Mouse (Mus musculus): ENCODE results near the gene Rassf4. TPM values are rescaled to one million over a fixed set of nuclear protein-coding genes. Genes with fewer than 3 reads are reported as not detected.

Gene Rassf4
- polyA plus RNA-seq, 1 experiment from 2014 or later: 14.4 TPM

GRCm38 (mm10) chr6:116651437-116652118 is 22.2 kb downstream of the Rassf4 start:
- Histone ChIP-seq H3K27ac (no peak overlapping the region), H3K4me2 (peak overlapping the region; percentile 7; the same call in 1 of the 2 replicates), H3K9me3 (no peaks in the 10 kb centered on the region), H3K27me3 (0 out of 2 replicates have a peak, but pooled peaks cover 3% of the 10 kb centered on the region), H3K4me1 (peaks cover 11% of the 10 kb centered on the region), H3K9ac (0 out of 2 replicates have a peak overlapping the region, but pooled peaks have one; percentile 46), H3K36me3 (no peaks in the 10 kb centered on the region), H3K4me3 (no peak overlapping the region)
- ATAC-seq (ENCODE audit: insufficient number of reproducible peaks, insufficient read depth, low FRiP score, low TSS enrichment, low read depth): no peak
- WGBS: 73% methylated on average over 20 of the region's 20 CpGs

GRCm38 (mm10) chr6:116650406-116650805 is 23.3 kb downstream of the Rassf4 start, which contains the start of gene Depp1:
Depp1 (plus strand) TSS chr6:116650609.
- Histone ChIP-seq H3K4me3 (no peak within 1 kb of the TSS), H3K27ac (no peak within 1 kb of the TSS)
- ATAC-seq (ENCODE audit: insufficient number of reproducible peaks, insufficient read depth, low FRiP score, low TSS enrichment, low read depth): no peak

GRCm38 (mm10) chr6:116649811-116650210 is 23.9 kb downstream of the Rassf4 start:
- no peak overlapping the region for H3K9ac ChIP-seq
- H3K27me3 ChIP-seq: 0 out of 2 replicates have a peak, but pooled peaks cover 3% of the 10 kb centered on the region
- no peaks in the 10 kb centered on the region for H3K36me3 ChIP-seq
- no peak for ATAC-seq (ENCODE audit: insufficient number of reproducible peaks, insufficient read depth, low FRiP score, low TSS enrichment, low read depth)
- H3K27ac ChIP-seq: no peak overlapping the region
- no peak overlapping the region for H3K4me3 ChIP-seq
- no peak overlapping the region for H3K4me2 ChIP-seq
- H3K4me1 ChIP-seq: peaks cover 6% of the 10 kb centered on the region; the same call in 1 of the 2 replicates
- 89% methylated on average over 7 of the region's 7 CpGs for WGBS
- no peaks in the 10 kb centered on the region for H3K9me3 ChIP-seq

More at GRCm38 (mm10) chr6:116650406-116650805, 23.3 kb downstream of the Rassf4 start, which contains the start of gene Depp1:
- Histone ChIP-seq H3K9ac (0 out of 2 replicates have a peak within 1 kb of the TSS, but pooled peaks have one; percentile 27), H3K27me3 (0 out of 2 replicates have a peak, but pooled peaks cover 3% of the 10 kb centered on the region), H3K4me2 (no peak within 1 kb of the TSS), H3K36me3 (no peaks in the 10 kb centered on the region), H3K4me1 (peaks cover 11% of the 10 kb centered on the region), H3K9me3 (no peaks in the 10 kb centered on the region)
- WGBS: 52% methylated on average over 6 of the region's 6 CpGs

DNA sequence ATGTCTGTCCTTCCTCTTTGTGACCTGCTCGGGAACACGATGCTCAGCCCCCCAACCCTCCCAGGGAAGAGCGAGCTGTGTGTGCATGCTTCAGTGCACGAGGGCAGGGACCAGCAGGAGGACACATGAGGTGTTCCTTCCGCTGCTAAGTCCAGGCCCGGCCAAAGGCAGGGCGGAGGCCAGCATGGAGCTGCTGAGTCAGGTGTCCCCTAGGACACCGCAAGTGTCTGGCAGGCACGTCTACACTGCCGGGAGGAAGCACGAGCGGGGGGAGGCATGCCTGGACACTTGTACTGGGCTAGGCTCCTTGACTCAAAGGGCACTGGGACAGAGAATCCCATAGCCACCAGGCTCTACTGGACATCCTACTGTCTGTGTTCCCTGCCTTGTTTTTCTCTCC is 26.0 kb downstream of the Rassf4 start:
- no peaks in the 10 kb centered on the region for H3K9me3 ChIP-seq
- 0 out of 2 replicates have a peak, but pooled peaks cover 3% of the 10 kb centered on the region for H3K27me3 ChIP-seq
- no peak overlapping the region for H3K4me2 ChIP-seq
- H3K4me3 ChIP-seq: no peak overlapping the region
- no peak overlapping the region for H3K27ac ChIP-seq
- WGBS: 82% methylated on average over 12 of the region's 12 CpGs
- H3K9ac ChIP-seq: no peak overlapping the region
- no peak for ATAC-seq (ENCODE audit: insufficient number of reproducible peaks, insufficient read depth, low FRiP score, low TSS enrichment, low read depth)
- peaks cover 17% of the 10 kb centered on the region for H3K4me1 ChIP-seq
- no peaks in the 10 kb centered on the region for H3K36me3 ChIP-seq

- whole genome bisulfite sequencing: 60% methylated on average over 3 of the region's 3 CpGs
- Histone ChIP-seq H3K9me3 (no peaks in the 10 kb centered on the region), H3K4me3 (no peak overlapping the region), H3K9ac (no peak overlapping the region), H3K36me3 (no peaks in the 10 kb centered on the region), H3K4me2 (no peak overlapping the region), H3K27me3 (no peaks in the 10 kb centered on the region), H3K4me1 (peaks cover 11% of the 10 kb centered on the region), H3K27ac (no peak overlapping the region)
- ATAC-seq (ENCODE audit: insufficient number of reproducible peaks, insufficient read depth, low FRiP score, low TSS enrichment, low read depth): no peak
These were observed 29.4 kb downstream of the Rassf4 start for GRCm38 (mm10) chr6:116644335-116644734.

DNA sequence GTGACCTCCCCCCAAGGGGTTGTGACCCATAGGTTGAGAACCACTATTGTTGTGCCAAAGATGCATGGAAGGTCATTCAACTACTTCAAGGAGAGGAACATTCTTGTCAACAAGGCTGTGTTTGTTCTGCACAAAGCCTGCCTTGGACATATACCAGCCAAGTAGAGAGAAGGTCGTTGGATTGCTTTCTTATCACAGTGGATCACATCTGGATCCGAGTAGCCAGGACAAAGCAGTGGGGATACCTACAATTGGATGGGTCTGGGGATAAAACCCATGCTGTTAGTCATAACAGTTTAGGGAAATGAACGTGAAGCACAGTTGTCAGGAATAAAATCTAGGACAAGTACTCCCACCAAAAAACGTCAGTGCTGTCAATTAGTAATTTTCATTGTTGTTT is 29.9 kb downstream of the Rassf4 start:
- Histone ChIP-seq H3K4me1 (peaks cover 11% of the 10 kb centered on the region), H3K9me3 (no peaks in the 10 kb centered on the region), H3K36me3 (no peaks in the 10 kb centered on the region), H3K4me3 (no peak overlapping the region), H3K9ac (no peak overlapping the region), H3K27ac (no peak overlapping the region), H3K4me2 (no peak overlapping the region), H3K27me3 (no peaks in the 10 kb centered on the region)
- ATAC-seq (ENCODE audit: insufficient number of reproducible peaks, insufficient read depth, low FRiP score, low TSS enrichment, low read depth): no peak
- WGBS: 58% methylated on average over 4 of the region's 4 CpGs

DNA sequence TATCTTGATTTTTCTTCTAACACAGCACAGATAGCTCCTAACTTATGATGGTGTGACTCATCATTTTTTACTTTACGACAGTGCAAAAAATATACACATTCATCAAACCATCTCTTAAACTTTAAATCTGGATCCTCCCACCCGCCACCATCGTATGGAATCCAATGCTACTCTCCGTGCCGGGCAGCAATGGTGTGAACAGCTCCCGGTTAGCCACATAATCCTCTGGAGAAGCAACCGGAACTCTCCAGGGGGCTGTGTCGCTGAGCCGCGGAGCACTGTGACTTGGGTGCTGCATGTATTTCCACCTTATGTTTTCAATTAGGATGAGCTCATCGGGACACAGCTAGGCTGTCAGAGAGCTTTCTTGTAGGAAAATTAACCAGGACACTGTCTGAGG is 30.8 kb downstream of the Rassf4 start:
- Histone ChIP-seq H3K27ac (no peak overlapping the region; the same call in 1 of the 2 replicates), H3K36me3 (no peaks in the 10 kb centered on the region), H3K4me3 (no peak overlapping the region), H3K4me1 (peaks cover 11% of the 10 kb centered on the region), H3K27me3 (no peaks in the 10 kb centered on the region), H3K9me3 (no peaks in the 10 kb centered on the region), H3K9ac (no peak overlapping the region), H3K4me2 (no peak overlapping the region)
- WGBS: 54% methylated on average over 11 of the region's 11 CpGs
- no peak for ATAC-seq (ENCODE audit: insufficient number of reproducible peaks, insufficient read depth, low FRiP score, low TSS enrichment, low read depth)

GRCm38 (mm10) chr6:116639663-116640062 is 34.1 kb downstream of the Rassf4 start:
- Histone ChIP-seq H3K9ac (no peak overlapping the region), H3K27me3 (no peaks in the 10 kb centered on the region), H3K36me3 (no peaks in the 10 kb centered on the region), H3K4me1 (peaks cover 19% of the 10 kb centered on the region), H3K9me3 (no peaks in the 10 kb centered on the region), H3K27ac (no peak overlapping the region), H3K4me2 (no peak overlapping the region), H3K4me3 (no peak overlapping the region)
- WGBS: 73% methylated on average over 2 of the region's 2 CpGs
- ATAC-seq (ENCODE audit: insufficient number of reproducible peaks, insufficient read depth, low FRiP score, low TSS enrichment, low read depth): no peak

GRCm38 (mm10) chr6:116638871-116639270 is 34.9 kb downstream of the Rassf4 start:
- no peaks in the 10 kb centered on the region for H3K36me3 ChIP-seq
- H3K4me2 ChIP-seq: no peak overlapping the region
- peaks cover 18% of the 10 kb centered on the region for H3K4me1 ChIP-seq
- H3K27ac ChIP-seq: no peak overlapping the region
- H3K27me3 ChIP-seq: no peaks in the 10 kb centered on the region
- H3K9ac ChIP-seq: no peak overlapping the region
- H3K4me3 ChIP-seq: no peak overlapping the region
- 84% methylated on average over 2 of the region's 2 CpGs for WGBS
- ATAC-seq (ENCODE audit: insufficient number of reproducible peaks, insufficient read depth, low FRiP score, low TSS enrichment, low read depth): no peak
- no peaks in the 10 kb centered on the region for H3K9me3 ChIP-seq

DNA sequence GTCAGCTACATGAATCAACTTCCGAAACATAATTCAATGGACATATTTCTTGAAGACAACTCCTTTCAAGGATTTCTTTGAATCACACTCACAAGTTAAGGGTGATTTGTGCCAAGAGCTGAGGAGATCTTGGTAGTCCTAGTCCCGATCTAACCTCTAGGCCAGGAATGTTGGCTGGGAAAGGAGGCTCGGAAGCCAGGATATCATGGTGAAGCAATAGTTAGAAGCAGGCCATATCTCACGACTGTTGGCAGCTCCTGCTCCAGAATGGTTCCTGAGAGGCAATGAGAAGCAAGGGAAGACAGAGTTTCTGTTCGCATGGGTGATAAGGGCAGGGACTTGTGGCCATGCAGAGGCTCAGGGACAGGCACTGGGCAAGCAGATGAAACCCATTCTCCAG is 36.3 kb downstream of the Rassf4 start:
- H3K27ac ChIP-seq: no peak overlapping the region
- no peak overlapping the region for H3K4me3 ChIP-seq
- H3K9ac ChIP-seq: no peak overlapping the region
- no peaks in the 10 kb centered on the region for H3K9me3 ChIP-seq
- no peaks in the 10 kb centered on the region for H3K27me3 ChIP-seq
- no peak overlapping the region for H3K4me2 ChIP-seq
- H3K4me1 ChIP-seq: peaks cover 8% of the 10 kb centered on the region
- WGBS: 88% methylated on average over 5 of the region's 5 CpGs
- H3K36me3 ChIP-seq: no peaks in the 10 kb centered on the region
- ATAC-seq (ENCODE audit: insufficient number of reproducible peaks, insufficient read depth, low FRiP score, low TSS enrichment, low read depth): no peak

DNA sequence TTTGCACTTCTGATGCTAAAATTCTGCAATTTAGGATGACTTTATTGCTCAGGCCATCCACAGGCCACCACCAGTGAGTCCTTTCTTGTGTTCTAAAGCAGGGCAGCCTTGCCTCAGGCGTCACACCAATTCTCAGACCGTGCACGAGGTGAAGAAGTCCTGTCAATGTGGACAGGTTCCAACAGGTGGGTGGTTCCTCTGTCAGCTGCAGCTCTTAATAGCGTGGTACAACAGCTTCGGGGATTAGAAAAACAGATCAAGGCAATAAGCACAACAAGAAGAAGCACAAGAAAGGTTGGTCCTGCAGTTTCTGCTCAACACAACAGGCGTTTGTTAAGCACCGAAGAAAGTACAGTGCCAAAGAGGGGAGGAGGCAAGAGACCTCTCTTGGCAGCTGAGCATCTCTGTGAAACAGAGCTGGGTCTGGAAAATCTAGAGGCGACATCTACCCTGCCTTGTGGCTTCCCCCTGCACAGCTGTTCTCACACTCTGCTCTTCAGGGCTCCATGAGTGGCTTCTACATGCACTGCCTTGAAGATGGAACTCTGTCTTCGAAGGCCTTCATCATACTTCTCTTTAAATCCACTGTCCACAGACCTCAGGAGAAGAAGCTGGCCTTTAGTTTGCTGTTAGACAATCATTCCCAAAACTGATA is 37.0 kb downstream of the Rassf4 start:
- no peaks in the 10 kb centered on the region for H3K27me3 ChIP-seq
- no peak overlapping the region for H3K27ac ChIP-seq
- no peak overlapping the region for H3K9ac ChIP-seq
- no peaks in the 10 kb centered on the region for H3K36me3 ChIP-seq
- no peak overlapping the region for H3K4me2 ChIP-seq
- 60% methylated on average over 9 of the region's 9 CpGs for WGBS
- H3K4me3 ChIP-seq: no peak overlapping the region
- H3K9me3 ChIP-seq: no peaks in the 10 kb centered on the region
- peaks cover 8% of the 10 kb centered on the region for H3K4me1 ChIP-seq
- ATAC-seq (ENCODE audit: insufficient number of reproducible peaks, insufficient read depth, low FRiP score, low TSS enrichment, low read depth): no peak
